Mouse (Mus musculus): ENCODE data around the gene Itsn2. TPM values are rescaled to one million over a fixed set of nuclear protein-coding genes. Genes with fewer than 3 reads are reported as not detected.

Gene Itsn2
- polyA plus RNA-seq, 1 experiment from 2014 or later = 20.5 TPM

DNA sequence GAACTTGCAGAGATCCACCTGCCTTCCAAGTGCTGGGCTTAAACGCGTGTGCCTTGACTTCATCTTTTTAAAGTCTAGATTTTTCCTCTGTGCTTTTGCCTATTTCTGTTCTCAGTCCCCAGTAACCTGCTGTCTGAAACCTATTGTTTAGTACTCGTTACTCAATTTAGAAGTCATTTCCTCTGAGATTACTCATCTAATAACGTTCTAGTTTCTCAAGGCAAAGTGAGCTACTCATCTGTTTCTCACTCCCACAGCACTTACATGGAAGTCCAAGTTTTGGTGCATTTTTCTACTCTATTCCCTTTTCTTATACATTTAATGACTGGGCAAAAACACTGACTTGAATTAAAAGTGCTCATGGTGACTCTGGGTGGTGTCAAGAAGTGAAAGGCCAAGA, 7.3 kb downstream of the Itsn2 start:
- H3K4me1 ChIP-seq (replicated peaks) = peaks cover 22% of the 10 kb centered on the region
- H3K9ac ChIP-seq = no peak overlapping the region
- no peak overlapping the region for H3K4me2 ChIP-seq
- 51% methylated on average over 4 of the region's 4 CpGs for whole genome bisulfite sequencing (ENCODE audit: insufficient replicate concordance)
- no peak overlapping the region for H3K4me3 ChIP-seq (replicated peaks)
- H3K27ac ChIP-seq (replicated peaks) = no peak overlapping the region
- no peaks in the 10 kb centered on the region for H3K9me3 ChIP-seq (replicated peaks)
- no peaks in the 10 kb centered on the region for H3K27me3 ChIP-seq
- no peak for ATAC-seq (ENCODE audit: insufficient read depth)
- no peaks in the 10 kb centered on the region for H3K36me3 ChIP-seq (replicated peaks)

DNA sequence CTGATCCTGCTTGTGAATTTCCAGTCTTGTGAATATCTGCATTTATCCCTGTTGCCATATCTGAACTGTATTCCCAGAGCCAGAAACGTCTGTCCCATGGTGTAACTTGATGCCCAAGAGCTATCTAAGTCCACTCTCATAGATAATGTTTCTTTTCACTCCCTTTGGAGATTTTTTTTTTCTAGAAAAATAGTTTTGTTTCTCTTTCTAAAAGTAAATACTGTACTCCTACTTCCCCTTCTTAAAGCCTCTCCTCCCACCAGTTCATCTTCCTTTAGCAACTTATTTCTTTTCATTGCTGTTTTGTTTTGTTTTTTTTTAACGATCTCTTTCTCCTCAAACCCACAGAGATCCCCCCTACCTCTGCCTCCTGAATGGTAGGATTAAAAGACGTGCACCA, 14.2 kb downstream of the Itsn2 start:
- H3K9me3 ChIP-seq (replicated peaks) = no peaks in the 10 kb centered on the region
- H3K36me3 ChIP-seq (replicated peaks) = no peaks in the 10 kb centered on the region
- H3K9ac ChIP-seq = no peak overlapping the region
- H3K4me2 ChIP-seq = no peak overlapping the region
- H3K4me3 ChIP-seq (replicated peaks) = no peak overlapping the region
- no peaks in the 10 kb centered on the region for H3K4me1 ChIP-seq (replicated peaks)
- WGBS (ENCODE audit: insufficient replicate concordance) = 44% methylated on average over 3 of the region's 3 CpGs
- H3K27me3 ChIP-seq = no peaks in the 10 kb centered on the region
- H3K27ac ChIP-seq (replicated peaks) = no peak overlapping the region
- ATAC-seq (ENCODE audit: insufficient read depth) = no peak

DNA sequence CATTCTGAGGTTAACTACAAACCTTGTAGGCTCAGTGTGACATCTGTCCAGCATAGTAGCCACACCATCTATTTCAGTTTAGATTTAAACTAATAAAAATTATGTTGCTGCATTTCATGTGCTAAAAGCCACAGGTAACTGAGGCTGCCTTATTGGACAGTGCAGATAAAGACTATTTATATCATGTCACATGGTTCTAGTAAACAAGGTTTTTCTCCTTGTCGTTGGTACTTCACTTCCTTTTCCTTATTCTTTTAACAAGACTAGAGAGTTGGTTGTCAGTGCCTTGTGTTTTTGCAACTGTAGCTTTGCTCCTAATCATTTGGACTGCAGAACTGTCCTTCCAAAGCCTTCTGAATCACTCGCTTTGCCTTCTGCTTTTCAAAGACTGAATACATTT, 22.3 kb downstream of the Itsn2 start:
- Histone ChIP-seq H3K9ac (no peak overlapping the region), H3K4me1 (replicated peaks) (no peaks in the 10 kb centered on the region), H3K4me2 (no peak overlapping the region), H3K36me3 (replicated peaks) (no peaks in the 10 kb centered on the region), H3K9me3 (replicated peaks) (no peaks in the 10 kb centered on the region), H3K27ac (replicated peaks) (no peak overlapping the region), H3K27me3 (no peaks in the 10 kb centered on the region), H3K4me3 (replicated peaks) (no peak overlapping the region)
- ATAC-seq (ENCODE audit: insufficient read depth) = no peak
- 41% methylated on average over 2 of the region's 2 CpGs for WGBS (ENCODE audit: insufficient replicate concordance)

DNA sequence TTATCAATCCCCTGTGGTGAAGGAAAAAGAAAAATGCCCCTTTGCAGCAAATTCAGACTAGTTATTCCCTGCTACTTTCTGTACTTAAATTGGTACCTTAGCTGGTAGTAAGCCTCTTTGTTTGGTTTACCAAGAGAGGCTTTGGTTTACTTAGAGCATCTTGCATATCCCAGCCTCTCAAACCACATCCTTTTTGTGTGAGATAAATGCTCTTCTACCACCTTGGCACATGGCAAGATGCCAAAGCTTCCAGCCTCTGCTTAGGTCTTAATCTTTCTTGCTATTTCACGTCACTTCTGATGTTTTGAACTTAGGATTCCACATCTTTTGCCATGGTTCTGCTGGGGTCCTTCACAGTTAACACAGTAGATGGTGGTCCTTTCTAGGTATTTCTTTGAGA, 31.8 kb downstream of the Itsn2 start:
- Histone ChIP-seq H3K9ac (no peak overlapping the region), H3K9me3 (replicated peaks) (no peaks in the 10 kb centered on the region), H3K4me3 (replicated peaks) (no peak overlapping the region), H3K4me2 (no peak overlapping the region), H3K4me1 (replicated peaks) (no peaks in the 10 kb centered on the region), H3K36me3 (replicated peaks) (peaks cover 3% of the 10 kb centered on the region; the same call in 1 of the 2 replicates), H3K27ac (replicated peaks) (no peak overlapping the region), H3K27me3 (no peaks in the 10 kb centered on the region)
- WGBS (ENCODE audit: insufficient replicate concordance) = 40% methylated on average over 1 of the region's 1 CpGs
- no peak for ATAC-seq (ENCODE audit: insufficient read depth)

DNA sequence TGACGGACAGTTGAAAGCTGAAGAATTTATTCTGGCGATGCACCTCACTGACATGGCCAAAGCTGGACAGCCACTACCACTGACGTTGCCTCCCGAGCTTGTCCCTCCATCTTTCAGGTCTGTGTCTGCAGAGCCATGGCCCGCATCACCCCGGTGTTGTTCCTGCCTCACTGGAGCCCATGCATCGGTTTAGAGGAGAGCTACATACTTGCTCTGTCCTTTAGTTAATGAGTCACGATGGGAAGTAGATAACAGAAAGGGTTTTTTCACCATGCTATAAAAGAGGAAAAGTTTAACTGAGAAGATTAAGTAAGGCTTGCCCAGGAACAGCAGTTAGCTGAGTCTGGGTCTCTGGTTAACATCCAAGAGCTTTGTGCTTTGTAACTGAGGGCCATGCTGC, 40.5 kb downstream of the Itsn2 start:
- Histone ChIP-seq H3K4me2 (no peak overlapping the region), H3K4me1 (replicated peaks) (no peaks in the 10 kb centered on the region), H3K27me3 (no peaks in the 10 kb centered on the region), H3K9ac (no peak overlapping the region), H3K27ac (replicated peaks) (no peak overlapping the region), H3K4me3 (replicated peaks) (no peak overlapping the region), H3K36me3 (replicated peaks) (peaks cover 68% of the 10 kb centered on the region), H3K9me3 (replicated peaks) (no peaks in the 10 kb centered on the region)
- 78% methylated on average over 8 of the region's 8 CpGs for WGBS (ENCODE audit: insufficient replicate concordance)
- no peak for ATAC-seq (ENCODE audit: insufficient read depth)

DNA sequence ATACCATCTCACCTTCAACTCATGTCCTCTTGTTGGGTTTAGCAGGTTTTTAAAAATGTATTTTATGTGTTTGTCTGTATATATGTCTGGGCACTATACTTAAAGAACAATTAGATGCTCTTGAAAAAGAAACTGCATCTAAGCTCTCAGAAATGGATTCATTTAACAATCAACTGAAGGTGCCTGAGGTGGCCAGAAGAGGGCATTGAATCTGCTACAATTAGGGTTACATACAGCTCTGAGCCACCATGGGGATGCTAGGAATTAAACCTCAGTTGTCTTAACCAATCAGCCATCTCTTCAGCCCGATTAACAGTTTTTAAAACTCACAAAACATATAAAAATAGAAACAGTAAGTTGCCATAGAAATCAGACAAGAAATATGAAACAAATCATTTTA, 46.0 kb downstream of the Itsn2 start:
- Histone ChIP-seq H3K27ac (replicated peaks) (no peak overlapping the region), H3K4me2 (no peak overlapping the region), H3K9me3 (replicated peaks) (no peaks in the 10 kb centered on the region), H3K9ac (no peak overlapping the region), H3K4me1 (replicated peaks) (no peaks in the 10 kb centered on the region), H3K27me3 (no peaks in the 10 kb centered on the region), H3K36me3 (replicated peaks) (peaks cover 62% of the 10 kb centered on the region), H3K4me3 (replicated peaks) (no peak overlapping the region)
- no peak for ATAC-seq (ENCODE audit: insufficient read depth)
- whole genome bisulfite sequencing (ENCODE audit: insufficient replicate concordance) = 69% methylated on average over 1 of the region's 1 CpGs

DNA sequence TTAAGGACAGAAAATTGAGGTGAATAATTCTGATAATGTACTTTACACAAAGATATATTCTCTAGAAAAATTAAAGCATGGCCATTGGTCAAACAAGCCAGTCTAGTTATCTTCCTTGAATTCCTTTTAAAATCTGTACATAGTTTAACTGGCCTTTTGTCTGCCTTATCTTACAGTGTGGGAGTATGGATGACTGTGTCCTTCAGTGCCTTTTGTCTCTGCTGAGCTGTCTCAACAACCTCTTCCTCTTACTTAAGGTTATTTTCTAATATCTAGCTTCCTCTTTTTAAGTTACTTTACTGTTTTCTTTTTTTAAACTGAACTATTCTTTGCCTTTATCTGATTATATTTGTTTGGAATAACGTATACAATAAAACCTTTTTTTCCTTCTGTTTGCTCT, 48.3 kb downstream of the Itsn2 start:
- Histone ChIP-seq H3K9me3 (replicated peaks) (no peaks in the 10 kb centered on the region), H3K27ac (replicated peaks) (no peak overlapping the region), H3K4me1 (replicated peaks) (no peaks in the 10 kb centered on the region), H3K9ac (no peak overlapping the region), H3K27me3 (no peaks in the 10 kb centered on the region), H3K4me2 (no peak overlapping the region), H3K36me3 (replicated peaks) (peaks cover 53% of the 10 kb centered on the region), H3K4me3 (replicated peaks) (no peak overlapping the region)
- no peak for ATAC-seq (ENCODE audit: insufficient read depth)
- WGBS (ENCODE audit: insufficient replicate concordance) = 71% methylated on average over 1 of the region's 1 CpGs

DNA sequence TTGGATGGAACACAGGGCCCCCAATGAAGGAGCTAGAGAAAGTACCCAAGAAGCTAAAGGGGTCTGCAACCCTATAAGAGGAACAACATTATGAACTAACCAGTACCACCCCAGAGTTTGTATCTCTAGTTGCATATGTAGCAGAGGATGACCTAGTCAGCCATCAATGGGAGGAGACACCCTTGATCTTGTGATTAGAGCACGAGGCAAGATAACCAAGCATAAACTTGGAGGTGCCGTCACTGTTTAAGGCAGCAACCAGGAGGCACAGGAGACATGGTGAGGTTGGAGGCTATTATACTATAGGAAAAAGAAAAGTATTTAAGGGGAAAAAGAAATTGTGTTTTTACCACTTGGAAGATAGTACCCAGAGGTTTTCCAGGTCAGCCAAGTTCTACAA, 64.4 kb downstream of the Itsn2 start:
- H3K27ac ChIP-seq (replicated peaks) = no peak overlapping the region
- H3K4me3 ChIP-seq (replicated peaks) = no peak overlapping the region
- no peaks in the 10 kb centered on the region for H3K27me3 ChIP-seq
- H3K4me2 ChIP-seq = no peak overlapping the region
- H3K36me3 ChIP-seq (replicated peaks) = peaks cover 56% of the 10 kb centered on the region
- WGBS (ENCODE audit: insufficient replicate concordance) = 17% methylated on average over 2 of the region's 2 CpGs
- H3K4me1 ChIP-seq (replicated peaks) = peaks cover 6% of the 10 kb centered on the region
- no peak overlapping the region for H3K9ac ChIP-seq
- peak; percentile 60 for ATAC-seq (ENCODE audit: insufficient read depth)
- H3K9me3 ChIP-seq (replicated peaks) = no peaks in the 10 kb centered on the region

DNA sequence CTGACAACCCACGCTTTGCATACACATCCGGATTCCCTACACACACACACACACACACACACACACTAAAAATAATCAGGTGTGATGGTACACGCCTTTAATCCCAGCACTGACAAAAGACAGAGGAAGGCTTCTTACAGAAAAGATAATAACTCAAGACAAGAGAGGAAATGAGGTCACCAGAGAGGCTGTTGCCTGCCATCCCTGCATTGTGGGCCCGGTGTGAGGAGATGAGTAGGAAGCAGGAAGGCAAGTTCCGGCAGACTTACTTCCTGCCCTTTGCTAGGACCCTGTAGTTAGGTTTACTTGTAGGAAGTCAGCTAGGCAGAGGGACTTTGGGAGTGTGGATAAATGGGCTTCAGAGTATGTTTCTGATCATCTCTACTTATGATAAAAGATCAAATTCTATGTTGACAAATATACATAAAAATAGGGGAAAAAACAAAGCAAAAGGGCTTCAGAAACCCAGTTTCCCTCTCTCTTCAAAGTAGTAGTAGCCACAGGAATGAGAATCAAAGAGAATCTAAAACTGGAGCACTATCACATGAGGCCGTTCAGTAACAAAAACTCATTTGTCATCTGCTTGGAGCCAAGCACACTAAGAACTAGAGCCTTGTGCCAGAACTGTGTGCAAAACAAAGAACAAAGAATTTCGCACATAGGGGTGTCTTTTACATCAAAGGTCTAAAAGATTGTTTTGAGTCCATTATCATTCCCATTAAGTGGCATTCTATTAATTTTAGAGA, 72.7 kb downstream of the Itsn2 start:
- no peak overlapping the region for H3K4me2 ChIP-seq
- 66% methylated on average over 7 of the region's 7 CpGs for WGBS (ENCODE audit: insufficient replicate concordance)
- H3K36me3 ChIP-seq (replicated peaks) = peaks cover 55% of the 10 kb centered on the region
- no peaks in the 10 kb centered on the region for H3K9me3 ChIP-seq (replicated peaks)
- no peak for ATAC-seq (ENCODE audit: insufficient read depth)
- H3K4me3 ChIP-seq (replicated peaks) = no peak overlapping the region
- no peaks in the 10 kb centered on the region for H3K27me3 ChIP-seq
- no peak overlapping the region for H3K9ac ChIP-seq
- H3K27ac ChIP-seq (replicated peaks) = no peak overlapping the region
- H3K4me1 ChIP-seq (replicated peaks) = no peaks in the 10 kb centered on the region

DNA sequence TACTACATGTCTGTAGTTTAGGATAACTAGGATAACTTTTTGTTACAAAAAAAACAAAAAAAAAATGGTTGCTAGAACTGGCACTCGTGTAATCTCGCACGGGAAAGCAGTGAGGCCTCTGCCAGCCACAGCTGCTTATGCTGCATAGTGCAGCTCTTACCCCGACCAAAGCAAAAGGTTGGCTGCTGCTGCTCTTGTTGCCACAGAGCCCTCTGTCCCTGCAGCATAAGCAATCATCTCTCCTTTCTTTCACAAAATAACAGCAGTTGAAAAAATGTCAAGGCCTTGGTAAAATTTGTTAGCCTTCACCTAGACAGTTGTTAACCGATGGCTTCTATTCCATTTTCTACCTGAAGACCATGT, 73.2 kb downstream of the Itsn2 start:
- Histone ChIP-seq H3K9ac (no peak overlapping the region), H3K36me3 (replicated peaks) (peaks cover 55% of the 10 kb centered on the region), H3K9me3 (replicated peaks) (no peaks in the 10 kb centered on the region), H3K4me1 (replicated peaks) (no peaks in the 10 kb centered on the region), H3K4me2 (no peak overlapping the region), H3K27ac (replicated peaks) (no peak overlapping the region), H3K4me3 (replicated peaks) (no peak overlapping the region), H3K27me3 (no peaks in the 10 kb centered on the region)
- WGBS (ENCODE audit: insufficient replicate concordance) = 77% methylated on average over 5 of the region's 5 CpGs
- ATAC-seq (ENCODE audit: insufficient read depth) = no peak

DNA sequence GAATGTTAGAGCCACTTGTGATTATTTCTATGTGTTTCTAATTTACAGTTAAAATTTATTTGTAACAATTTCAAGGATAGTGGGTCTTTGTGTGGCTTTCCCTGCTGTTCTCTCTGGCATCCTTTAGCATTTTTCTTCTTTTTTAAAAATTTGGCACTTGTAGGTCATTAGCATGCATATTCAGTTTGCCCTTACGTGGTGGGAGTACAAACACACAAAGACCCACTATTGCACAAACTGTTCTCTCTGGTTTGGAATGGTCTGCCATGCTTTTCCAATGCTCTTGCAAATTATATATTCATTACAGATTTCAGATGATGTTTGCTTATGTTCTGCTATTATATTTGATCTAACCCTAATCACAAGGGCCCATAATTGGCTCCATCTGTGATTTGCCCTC, 83.9 kb downstream of the Itsn2 start:
- no peak overlapping the region for H3K4me2 ChIP-seq
- 82% methylated on average over 1 of the region's 1 CpGs for WGBS (ENCODE audit: insufficient replicate concordance)
- no peak for ATAC-seq (ENCODE audit: insufficient read depth)
- H3K27ac ChIP-seq (replicated peaks) = no peak overlapping the region
- no peaks in the 10 kb centered on the region for H3K9me3 ChIP-seq (replicated peaks)
- no peak overlapping the region for H3K9ac ChIP-seq
- peaks cover 62% of the 10 kb centered on the region for H3K36me3 ChIP-seq (replicated peaks)
- H3K27me3 ChIP-seq = no peaks in the 10 kb centered on the region
- H3K4me1 ChIP-seq (replicated peaks) = peaks cover 27% of the 10 kb centered on the region
- no peak overlapping the region for H3K4me3 ChIP-seq (replicated peaks)

DNA sequence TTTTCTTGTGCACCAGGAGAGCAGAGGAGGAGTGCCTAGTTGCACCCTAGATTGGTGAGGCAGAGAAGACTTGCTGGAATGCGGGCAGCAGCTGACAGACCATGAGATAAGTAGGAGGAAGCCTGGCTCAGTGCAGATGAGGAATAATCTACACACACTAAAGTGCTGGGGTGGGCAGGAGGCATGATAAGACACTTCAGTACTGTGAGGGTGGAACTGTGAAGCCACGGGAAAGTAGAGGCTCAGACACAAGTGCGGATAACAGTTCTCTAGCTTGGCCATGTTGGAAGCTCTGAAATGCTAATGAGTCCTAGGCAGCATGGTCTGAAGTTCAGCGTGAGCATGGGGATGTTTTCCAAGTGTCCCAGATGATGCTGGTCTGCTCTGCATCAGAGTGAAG, 87.5 kb downstream of the Itsn2 start:
- Histone ChIP-seq H3K4me3 (replicated peaks) (peak overlapping the region; percentile 34), H3K27ac (replicated peaks) (peak overlapping the region; percentile 87), H3K4me2 (peak overlapping the region; percentile 62), H3K4me1 (replicated peaks) (peaks cover 35% of the 10 kb centered on the region), H3K9me3 (replicated peaks) (no peaks in the 10 kb centered on the region), H3K27me3 (no peaks in the 10 kb centered on the region), H3K36me3 (replicated peaks) (peaks cover 37% of the 10 kb centered on the region), H3K9ac (peak overlapping the region; percentile 26; the same call in 1 of the 2 replicates)
- peak; percentile 99 for ATAC-seq (ENCODE audit: insufficient read depth)
- WGBS (ENCODE audit: insufficient replicate concordance) = 16% methylated on average over 4 of the region's 4 CpGs
